Mouse (Mus musculus) skeletal muscle tissue, postnatal 0 days (tissue): ENCODE measurements around the gene Slc22a20. TPM values are rescaled to one million over a fixed set of nuclear protein-coding genes. Genes with fewer than 3 reads are reported as not detected.

ENCODE experiments used
- polyA plus RNA-seq: library from polyadenylated mRNA; unstranded; fragments of >200 nt; fragmentation: Nextera tagmentation; extraction: Ambion mirVana; gene quantifications from 2 replicates; pipeline ENCODE4 v1.2.1, GENCODE M21; 2015

Gene Slc22a20
- polyA plus RNA-seq = 0.10 TPM in 1 of 2 replicates, not detected in the other

DNA sequence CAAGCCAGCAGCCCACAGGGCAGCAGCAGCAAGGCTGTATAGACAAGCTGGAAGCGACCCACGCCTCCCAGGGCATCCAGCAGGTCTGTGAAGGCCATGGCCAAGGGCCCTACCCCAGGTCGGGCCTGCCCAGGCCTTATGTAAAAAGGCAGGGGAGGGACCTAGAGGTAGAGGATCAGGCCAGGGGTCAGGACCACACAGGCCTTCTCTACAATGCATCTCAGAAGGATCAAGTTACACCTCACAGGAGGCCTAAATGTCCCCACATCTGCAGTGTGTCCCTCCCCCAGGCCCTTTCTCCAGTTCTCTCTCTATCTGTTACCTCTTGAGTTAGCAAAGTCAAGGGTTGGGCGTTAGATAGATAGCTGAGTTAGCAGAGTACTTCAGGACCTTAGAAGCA is at the start of gene Slc22a20:
Slc22a20 (minus strand) TSS at position 101 of the 400 bp plus-strand sequence.

GRCm38 (mm10) chr19:6015511-6016315 is 29.8 kb upstream of the Slc22a20 start, which contains the start of gene Capn1:
Gene Capn1, minus strand, starts transcription at chr19:6015897.

GRCm38 (mm10) chr19:5963883-5964562 is 21.9 kb downstream of the Slc22a20 start, which contains the start of gene Pola2:
Gene Pola2, minus strand, starts transcription at chr19:5964202.

DNA sequence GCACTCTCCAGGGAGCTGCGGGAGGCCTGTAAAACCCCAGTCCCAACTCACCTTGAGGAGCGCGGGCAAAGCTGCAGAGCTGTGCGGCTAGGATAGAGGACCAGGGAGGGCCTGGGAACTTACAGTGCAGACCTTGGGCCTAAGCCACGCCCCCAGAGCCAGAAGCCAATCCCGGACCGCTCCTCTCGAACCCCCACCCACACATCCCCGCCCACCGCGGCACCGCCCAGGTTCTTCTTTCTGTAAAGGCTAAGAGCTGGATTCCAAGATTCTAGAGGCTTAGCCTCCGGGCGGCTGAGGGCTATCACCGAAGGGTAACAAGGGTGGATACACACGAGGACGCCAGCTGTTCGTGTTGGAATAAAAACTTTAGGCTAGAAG is 61.2 kb downstream of the Slc22a20 start, which contains the start of gene Cdc42ep2:
Cdc42ep2 (minus strand) TSS at position 104 of the 381 bp plus-strand sequence.

Other genes with a start within 250 kb of the Slc22a20 start
- gene Ltbp3, start 245.2 kb downstream of the Slc22a20 start, polyA plus RNA-seq = 20.1 and 31.1 TPM in 2 replicates
- gene Scyl1, start 214.7 kb downstream of the Slc22a20 start, polyA plus RNA-seq = 57.0 and 57.9 TPM in 2 replicates
- gene Frmd8, start 110.9 kb downstream of the Slc22a20 start, polyA plus RNA-seq = 7.9 and 9.9 TPM in 2 replicates
- gene Slc25a45, start 108.3 kb downstream of the Slc22a20 start, polyA plus RNA-seq = 2.9 and 4.3 TPM in 2 replicates
- 1.1 and 1.3 TPM in 2 replicates for gene Tigd3, start 92.0 kb downstream of the Slc22a20 start, polyA plus RNA-seq
- gene Dpf2, start 73.1 kb downstream of the Slc22a20 start, polyA plus RNA-seq = 63.6 and 64.0 TPM in 2 replicates
- gene Cdc42ep2, start 61.3 kb downstream of the Slc22a20 start, polyA plus RNA-seq = 19.1 and 20.6 TPM in 2 replicates
- gene Pola2, start 21.9 kb downstream of the Slc22a20 start, polyA plus RNA-seq = 24.4 and 25.7 TPM in 2 replicates
- gene Capn1, start 29.8 kb upstream of the Slc22a20 start, polyA plus RNA-seq = 12.3 and 14.7 TPM in 2 replicates
- 14.2 and 18.7 TPM in 2 replicates for gene Syvn1, start 60.4 kb upstream of the Slc22a20 start, polyA plus RNA-seq
- gene Mrpl49, start 71.6 kb upstream of the Slc22a20 start, polyA plus RNA-seq = 44.8 and 52.0 TPM in 2 replicates
- 518 and 572 TPM in 2 replicates for gene Fau, start 71.7 kb upstream of the Slc22a20 start, polyA plus RNA-seq
- gene Znhit2, start 75.0 kb upstream of the Slc22a20 start, polyA plus RNA-seq = 26.3 and 30.6 TPM in 2 replicates
- 34.1 and 41.6 TPM in 2 replicates for gene Tm7sf2, start 82.2 kb upstream of the Slc22a20 start, polyA plus RNA-seq
- 30.0 and 31.2 TPM in 2 replicates for gene Vps51, start 91.1 kb upstream of the Slc22a20 start, polyA plus RNA-seq
- not detected in 2 replicates for gene Tmem262, start 93.9 kb upstream of the Slc22a20 start, polyA plus RNA-seq
- 0.35 and 0.45 TPM in 2 replicates for gene Gm28374, start 96.1 kb upstream of the Slc22a20 start, polyA plus RNA-seq
- 31.9 and 37.9 TPM in 2 replicates for gene Zfpl1, start 98.8 kb upstream of the Slc22a20 start, polyA plus RNA-seq
- 6.3 and 7.4 TPM in 2 replicates for gene Cdca5, start 98.8 kb upstream of the Slc22a20 start, polyA plus RNA-seq
- not detected in 2 replicates for gene AC131692.1, start 108.3 kb upstream of the Slc22a20 start, polyA plus RNA-seq
- gene Naaladl1, start 119.6 kb upstream of the Slc22a20 start, polyA plus RNA-seq = 0.06 and 0.17 TPM in 2 replicates
- 27.7 and 29.1 TPM in 2 replicates for gene Sac3d1, start 132.5 kb upstream of the Slc22a20 start, polyA plus RNA-seq
- 19.0 and 19.4 TPM in 2 replicates for gene Snx15, start 142.2 kb upstream of the Slc22a20 start, polyA plus RNA-seq
- gene Batf2, start 154.8 kb upstream of the Slc22a20 start, polyA plus RNA-seq = 0.27 and 0.34 TPM in 2 replicates
- gene Arl2, start 155.4 kb upstream of the Slc22a20 start, polyA plus RNA-seq = 103 and 109 TPM in 2 replicates
- not detected in 2 replicates for gene Majin, start 198.2 kb upstream of the Slc22a20 start, polyA plus RNA-seq
- gene Gpha2, start 240.2 kb upstream of the Slc22a20 start, polyA plus RNA-seq = not detected in 2 replicates
- 14.8 and 16.1 TPM in 2 replicates for gene Ppp2r5b, start 249.7 kb upstream of the Slc22a20 start, polyA plus RNA-seq